Comparison of ENCODE assay signal across 8 mouse cellular contexts in genomic region chr9:69453901-69454666, GRCm38 (mm10). TPM values are rescaled to one million over a fixed set of nuclear protein-coding genes. Genes with fewer than 3 reads are reported as not detected.
DNase-seq lines count a peak whose midpoint lies in the region; ATAC-seq and TF ChIP-seq lines count a peak whose summit lies in the region.

No protein-coding gene starts in this region.

- TF ChIP-seq CTCF in heart, postnatal 0 days (IDR thresholded peaks at IDR 0.05; ENCODE audit: low read depth): no peak; the same call in 1 of the 2 replicates

- peak overlapping the region; percentile 89 for H3K9ac ChIP-seq in heart, postnatal 0 days (replicated peaks; ENCODE audit: low read depth, low read length)
- H3K9ac ChIP-seq in liver, embryonic 12.5 days: peak overlapping the region; percentile 58

- H3K27ac ChIP-seq in heart, postnatal 0 days (ENCODE audit: low read depth): peak overlapping the region; percentile 95
- H3K27ac ChIP-seq in liver, embryonic 12.5 days: peak overlapping the region; percentile 59

- H3K4me2 ChIP-seq in heart, postnatal 0 days (ENCODE audit: low read depth, low read length): peak overlapping the region; percentile 76
- peak overlapping the region; percentile 65 for H3K4me2 ChIP-seq in liver, embryonic 12.5 days

- H3K36me3 ChIP-seq in heart, postnatal 0 days (replicated peaks; ENCODE audit: control insufficient read depth, insufficient read depth, low read length): no peaks in the 10 kb centered on the region; the same call in 1 of the 2 replicates
- H3K36me3 ChIP-seq in liver, embryonic 12.5 days: no peaks in the 10 kb centered on the region

- H3K27me3 ChIP-seq in heart, postnatal 0 days (ENCODE audit: control insufficient read depth, insufficient read depth, low read length): no peaks in the 10 kb centered on the region
- H3K27me3 ChIP-seq in liver, embryonic 12.5 days (replicated peaks): peaks cover 54% of the 10 kb centered on the region

- H3K4me1 ChIP-seq in heart, postnatal 0 days (ENCODE audit: control insufficient read depth, insufficient read depth): peaks cover 44% of the 10 kb centered on the region
- peaks cover 52% of the 10 kb centered on the region for H3K4me1 ChIP-seq in liver, embryonic 12.5 days

- TF ChIP-seq EP300 in heart, postnatal 0 days (IDR thresholded peaks at IDR 0.05; ENCODE audit: low read depth): no peak

- H3K9me3 ChIP-seq in heart, postnatal 0 days (replicated peaks; ENCODE audit: control insufficient read depth, low read length): no peaks in the 10 kb centered on the region
- H3K9me3 ChIP-seq in liver, embryonic 12.5 days (replicated peaks): no peaks in the 10 kb centered on the region

- intact Hi-C loops in left cerebral cortex, postnatal 4 days (cut with DNase I): no loop called here

- 2% methylated on average over 32 of the region's 32 CpGs for WGBS in heart, postnatal 0 days
- WGBS in liver, embryonic 12.5 days (ENCODE audit: insufficient replicate concordance): 2% methylated on average over 32 of the region's 32 CpGs

- peak overlapping the region; percentile 94 for H3K4me3 ChIP-seq in heart, postnatal 0 days (ENCODE audit: low read depth, low read length)
- H3K4me3 ChIP-seq in liver, embryonic 12.5 days: peak overlapping the region; percentile 57

- ATAC-seq in common myeloid progenitor, adult 5-6 weeks (replicated peaks; ENCODE audit: low read depth, poor library complexity, severe bottlenecking): peak; percentile 74
- ATAC-seq in heart, postnatal 0 days (ENCODE audit: insufficient read depth, low read depth): peak; percentile 56
- ATAC-seq in liver, embryonic 12.5 days: peak; percentile 50

- peak; percentile 41 for DNase-seq in ovary, postnatal 36 days (ENCODE audit: low spot score)
- no peak for DNase-seq in ovary, postnatal 10 days (ENCODE audit: low spot score)
- no peak for DNase-seq in heart, postnatal 0 days (ENCODE audit: low spot score)
- peak; percentile 23 to 49 for DNase-seq in natural killer cell, adult 2 months (ENCODE audit: low spot score in 2 of 2)
- DNase-seq in layer of hippocampus, adult 9-11 months: no peak
- DNase-seq in left cerebral cortex, postnatal 4 days: no peak

RNA-seq across cellular contexts. Expression of gene Anxa2, which starts 0.7 kb away (rescaled TPM):
- total RNA-seq in common myeloid progenitor, adult 5-6 weeks (2017): 52.2 and 53.0 TPM in 2 replicates
- 367 and 369 TPM in 2 replicates for total RNA-seq in heart, postnatal 0 days (2014; rRNA removed; ENCODE audit: low replicate concordance)
- 268 and 280 TPM in 2 replicates for polyA plus RNA-seq in heart, postnatal 0 days (2015; fragmentation: Nextera tagmentation; extraction: Ambion mirVana)
- 92.8 and 98.0 TPM in 2 replicates for polyA plus RNA-seq in liver, embryonic 12.5 days (2016; fragmentation: Nextera tagmentation; extraction: Ambion mirVana)
- 10 to 100 TPM; 23.2 to 24.1 TPM for total RNA-seq in left cerebral cortex, postnatal 4 days (2021)

RNA-seq across cellular contexts. Expression of gene Ice2, which starts 56.4 kb away (rescaled TPM):
- total RNA-seq in common myeloid progenitor, adult 5-6 weeks (2017): 19.2 and 30.9 TPM in 2 replicates
- total RNA-seq in heart, postnatal 0 days (2014; rRNA removed; ENCODE audit: low replicate concordance): 5.9 and 9.1 TPM in 2 replicates
- 6.4 and 6.5 TPM in 2 replicates for polyA plus RNA-seq in heart, postnatal 0 days (2015; fragmentation: Nextera tagmentation; extraction: Ambion mirVana)
- polyA plus RNA-seq in liver, embryonic 12.5 days (2016; fragmentation: Nextera tagmentation; extraction: Ambion mirVana): 12.3 and 13.4 TPM in 2 replicates
- 10 to 100 TPM; 11.7 to 14.2 TPM for total RNA-seq in left cerebral cortex, postnatal 4 days (2021)

Comparison
In these comparisons a context has a peak if more than half of its experiments do, and no peak if none do; other contexts are left out.
1. DNase-seq: peak in ovary, postnatal 36 days (single experiment) and natural killer cell, adult 2 months (2 of 2); none in ovary, postnatal 10 days (single experiment), heart, postnatal 0 days (single experiment), layer of hippocampus, adult 9-11 months (single experiment) and left cerebral cortex, postnatal 4 days (single experiment).
2. Peak in every context shown above with its lines, with median percentiles within 50 percentile points of each other: ATAC-seq.